Mouse (Mus musculus) midbrain, embryonic 15.5 days (tissue): ENCODE measurements at regions not wholly inside any gene's neighbourhood (a gene's known extent, or its start where the extent isn't known, plus 50 kb on each side); places are given as distances from the start of the nearest gene placed in this dataset.
A peak's percentile ranks its signal among the peaks of the same experiment; 100 is the strongest.

Experiments used
- ATAC-seq: fragments of 200-750 bp; cut with Nextera tagmentation; replicated peaks from 2 replicates; pipeline ENCODE4 v1.8.0; 2017; ENCODE audit warnings: moderate TSS enrichment
- H3K27ac ChIP-seq: fragments of 300-500 bp; sonication (generic); 2 replicates; pipeline ENCODE4 v1.5.1; 2015; ENCODE audit warnings: mild to moderate bottlenecking, inconsistent platforms
- H3K27me3 ChIP-seq: fragments of 300-500 bp; sonication (generic); replicated peaks from 2 replicates; pipeline ENCODE4 v1.6.1; 2015; ENCODE audit warnings: inconsistent platforms
- H3K36me3 ChIP-seq: fragments of 300-500 bp; sonication (generic); replicated peaks from 2 replicates; pipeline ENCODE4 v1.6.1; 2015; ENCODE audit warnings: inconsistent platforms
- H3K4me1 ChIP-seq: fragments of 300-500 bp; sonication (generic); 2 replicates; pipeline ENCODE4 v1.6.1; 2015; ENCODE audit warnings: inconsistent platforms
- H3K4me2 ChIP-seq: fragments of 300-500 bp; sonication (generic); 2 replicates; pipeline ENCODE4 v1.6.1; 2015; ENCODE audit warnings: inconsistent platforms, mild to moderate bottlenecking, moderate library complexity
- H3K4me3 ChIP-seq: fragments of 300-500 bp; sonication (generic); 2 replicates; pipeline ENCODE4 v1.5.1; 2015; ENCODE audit warnings: mild to moderate bottlenecking, inconsistent platforms
- H3K9ac ChIP-seq: fragments of 300-500 bp; sonication (generic); 2 replicates; pipeline ENCODE4 v1.6.1; 2015; ENCODE audit warnings: mild to moderate bottlenecking, inconsistent platforms
- H3K9me3 ChIP-seq: fragments of 300-500 bp; sonication (generic); 2 replicates; pipeline ENCODE4 v1.6.1; 2016; ENCODE audit warnings: inconsistent platforms
- WGBS: fragments of 180-500 bp; shearing (Covaris S2); methylation state at CpG from one replicate; pipeline ENCODE4 v1.1.7; 2015; ENCODE audit warnings: mixed read lengths; 5-methylcytosine and 5-hydroxymethylcytosine counted together

- Histone ChIP-seq H3K27me3 (no peaks in the 10 kb centered on the region), H3K9me3 (no peaks in the 10 kb centered on the region), H3K36me3 (no peaks in the 10 kb centered on the region), H3K27ac (no peak overlapping the region), H3K4me1 (no peaks in the 10 kb centered on the region), H3K4me2 (no peak overlapping the region), H3K9ac (no peak overlapping the region), H3K4me3 (no peak overlapping the region)
- ATAC-seq: no peak
- WGBS: 82% methylated on average over 6 of the region's 6 CpGs
These were observed 247.4 kb upstream of the Noct start for GRCm38 (mm10) chr3:50976818-50977217.

GRCm38 (mm10) chr3:50978636-50979035, 245.6 kb upstream of the Noct start:
- no peak overlapping the region for H3K4me3 ChIP-seq
- no peak overlapping the region for H3K9ac ChIP-seq
- H3K4me2 ChIP-seq: no peak overlapping the region
- no peaks in the 10 kb centered on the region for H3K27me3 ChIP-seq
- no peak for ATAC-seq
- peaks cover 10% of the 10 kb centered on the region for H3K4me1 ChIP-seq
- no peak overlapping the region for H3K27ac ChIP-seq
- no peaks in the 10 kb centered on the region for H3K36me3 ChIP-seq
- WGBS: 88% methylated on average over 5 of the region's 5 CpGs
- no peaks in the 10 kb centered on the region for H3K9me3 ChIP-seq

- no peaks in the 10 kb centered on the region for H3K9me3 ChIP-seq
- H3K4me3 ChIP-seq: no peak overlapping the region
- no peak overlapping the region for H3K27ac ChIP-seq
- H3K9ac ChIP-seq: no peak overlapping the region
- H3K27me3 ChIP-seq: no peaks in the 10 kb centered on the region
- no peak overlapping the region for H3K4me2 ChIP-seq
- 84% methylated on average over 3 of the region's 3 CpGs for WGBS
- no peaks in the 10 kb centered on the region for H3K36me3 ChIP-seq
- H3K4me1 ChIP-seq: peaks cover 10% of the 10 kb centered on the region
- ATAC-seq: no peak
These were observed 244.7 kb upstream of the Noct start for GRCm38 (mm10) chr3:50979592-50979991.

- 90% methylated on average over 7 of the region's 7 CpGs for WGBS
- H3K27me3 ChIP-seq: no peaks in the 10 kb centered on the region
- no peak overlapping the region for H3K9ac ChIP-seq
- H3K27ac ChIP-seq: no peak overlapping the region
- no peaks in the 10 kb centered on the region for H3K36me3 ChIP-seq
- no peak overlapping the region for H3K4me3 ChIP-seq
- H3K9me3 ChIP-seq: no peaks in the 10 kb centered on the region
- H3K4me1 ChIP-seq: peaks cover 10% of the 10 kb centered on the region
- H3K4me2 ChIP-seq: no peak overlapping the region
- no peak for ATAC-seq
These were observed 242.5 kb upstream of the Noct start for GRCm38 (mm10) chr3:50981751-50982150.

- no peak overlapping the region for H3K4me3 ChIP-seq
- H3K27ac ChIP-seq: peak overlapping the region; percentile 41; the same call in 1 of the 2 replicates
- no peaks in the 10 kb centered on the region for H3K36me3 ChIP-seq
- H3K9ac ChIP-seq: no peak overlapping the region
- no peak overlapping the region for H3K4me2 ChIP-seq
- no peaks in the 10 kb centered on the region for H3K27me3 ChIP-seq
- ATAC-seq: 0 out of 2 replicates have a peak, but pooled peaks have one; percentile 35
- peaks cover 10% of the 10 kb centered on the region for H3K4me1 ChIP-seq
- WGBS: 34% methylated on average over 9 of the region's 9 CpGs
- H3K9me3 ChIP-seq: no peaks in the 10 kb centered on the region
These were observed 241.6 kb upstream of the Noct start for GRCm38 (mm10) chr3:50982649-50983048.

- Histone ChIP-seq H3K9me3 (no peaks in the 10 kb centered on the region), H3K36me3 (no peaks in the 10 kb centered on the region), H3K4me3 (no peak overlapping the region), H3K9ac (no peak overlapping the region), H3K4me1 (peaks cover 10% of the 10 kb centered on the region), H3K27ac (no peak overlapping the region), H3K4me2 (no peak overlapping the region), H3K27me3 (no peaks in the 10 kb centered on the region)
- no peak for ATAC-seq
- WGBS: 70% methylated on average over 5 of the region's 5 CpGs
These were observed 241.1 kb upstream of the Noct start for GRCm38 (mm10) chr3:50983126-50983525.

GRCm38 (mm10) chr3:50983962-50984765, 240.1 kb upstream of the Noct start:
- WGBS: 38% methylated on average over 12 of the region's 12 CpGs
- Histone ChIP-seq H3K4me3 (no peak overlapping the region), H3K9me3 (no peaks in the 10 kb centered on the region), H3K9ac (no peak overlapping the region), H3K36me3 (no peaks in the 10 kb centered on the region), H3K4me1 (peaks cover 10% of the 10 kb centered on the region), H3K27ac (peak overlapping the region; percentile 4; the same call in 1 of the 2 replicates), H3K4me2 (no peak overlapping the region), H3K27me3 (no peaks in the 10 kb centered on the region)
- ATAC-seq: peak; percentile 29; the same call in 1 of the 2 replicates

GRCm38 (mm10) chr3:50987821-50988220, 236.4 kb upstream of the Noct start:
- Histone ChIP-seq H3K9me3 (no peaks in the 10 kb centered on the region), H3K27me3 (no peaks in the 10 kb centered on the region), H3K4me1 (peaks cover 9% of the 10 kb centered on the region), H3K27ac (no peak overlapping the region), H3K4me3 (no peak overlapping the region), H3K36me3 (no peaks in the 10 kb centered on the region), H3K4me2 (no peak overlapping the region), H3K9ac (no peak overlapping the region)
- ATAC-seq: no peak
- 96% methylated on average over 12 of the region's 12 CpGs for WGBS

GRCm38 (mm10) chr3:50990810-50991209, 233.4 kb upstream of the Noct start:
- ATAC-seq: no peak
- 84% methylated on average over 11 of the region's 11 CpGs for WGBS
- no peak overlapping the region for H3K4me2 ChIP-seq
- no peak overlapping the region for H3K27ac ChIP-seq
- H3K4me3 ChIP-seq: no peak overlapping the region
- H3K4me1 ChIP-seq: peaks cover 5% of the 10 kb centered on the region
- no peak overlapping the region for H3K9ac ChIP-seq
- H3K27me3 ChIP-seq: no peaks in the 10 kb centered on the region
- H3K36me3 ChIP-seq: no peaks in the 10 kb centered on the region
- H3K9me3 ChIP-seq: no peaks in the 10 kb centered on the region

- ATAC-seq: no peak
- no peaks in the 10 kb centered on the region for H3K9me3 ChIP-seq
- H3K4me2 ChIP-seq: no peak overlapping the region
- peaks cover 5% of the 10 kb centered on the region for H3K4me1 ChIP-seq
- H3K4me3 ChIP-seq: no peak overlapping the region
- H3K27me3 ChIP-seq: no peaks in the 10 kb centered on the region
- no peaks in the 10 kb centered on the region for H3K36me3 ChIP-seq
- 41% methylated on average over 9 of the region's 9 CpGs for WGBS
- no peak overlapping the region for H3K9ac ChIP-seq
- H3K27ac ChIP-seq: no peak overlapping the region
These were observed 231.5 kb upstream of the Noct start for GRCm38 (mm10) chr3:50992581-50993313.

- WGBS: 73% methylated on average over 3 of the region's 3 CpGs
- H3K4me2 ChIP-seq: no peak overlapping the region
- H3K9ac ChIP-seq: no peak overlapping the region
- H3K4me3 ChIP-seq: no peak overlapping the region
- peaks cover 11% of the 10 kb centered on the region for H3K4me1 ChIP-seq
- no peaks in the 10 kb centered on the region for H3K27me3 ChIP-seq
- H3K36me3 ChIP-seq: no peaks in the 10 kb centered on the region
- no peak for ATAC-seq
- H3K9me3 ChIP-seq: no peaks in the 10 kb centered on the region
- no peak overlapping the region for H3K27ac ChIP-seq
These were observed 224.5 kb upstream of the Noct start for GRCm38 (mm10) chr3:50999745-51000144.

- Histone ChIP-seq H3K27ac (no peak overlapping the region), H3K4me1 (peaks cover 11% of the 10 kb centered on the region), H3K9me3 (no peaks in the 10 kb centered on the region), H3K36me3 (no peaks in the 10 kb centered on the region), H3K4me2 (no peak overlapping the region), H3K27me3 (no peaks in the 10 kb centered on the region), H3K9ac (no peak overlapping the region), H3K4me3 (no peak overlapping the region)
- WGBS: 91% methylated on average over 7 of the region's 7 CpGs
- ATAC-seq: no peak
These were observed 223.3 kb upstream of the Noct start for GRCm38 (mm10) chr3:51000938-51001337.
